Mouse (Mus musculus): ENCODE measurements around the gene Tas1r1.

DNA sequence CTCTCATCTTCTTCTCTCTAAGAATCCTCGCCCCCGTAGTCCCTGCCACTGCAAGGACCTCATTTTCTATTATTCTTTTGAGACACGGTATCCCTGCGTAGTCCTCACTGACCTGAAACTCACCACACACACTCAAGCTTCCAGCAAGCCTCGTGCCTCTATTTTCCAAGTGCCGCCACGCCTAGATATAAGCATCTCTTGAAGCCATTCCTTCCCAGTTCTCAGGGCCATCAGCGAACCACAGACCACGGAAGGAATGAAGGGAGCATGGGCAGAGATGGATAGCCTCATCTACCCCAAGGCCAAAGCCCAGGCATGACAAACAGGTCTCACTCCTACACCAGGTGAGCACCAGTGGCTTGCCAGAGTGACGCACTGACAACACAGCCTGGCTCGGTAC is 13.8 kb downstream of the Tas1r1 start:
- TF ChIP-seq CTCF (conservative IDR thresholded peaks at IDR 0.05; ENCODE audit: low read length): no peak
- TF ChIP-seq POU5F1 (IDR thresholded peaks at IDR 0.05; ENCODE audit: borderline replicate concordance, low read length): no peak

Measured in E14TG2a.4 (cell line).